Mouse (Mus musculus): ENCODE measurements around the gene 2410131K14Rik. TPM values are rescaled to one million over a fixed set of nuclear protein-coding genes. Genes with fewer than 3 reads are reported as not detected.

The 2410131K14Rik gene
- polyA plus RNA-seq, 1 experiment from 2014 or later = 12.9 TPM

Other genes starting within 250 kb of the 2410131K14Rik start
- gene Tesc, start 217.5 kb upstream of the 2410131K14Rik start, polyA plus RNA-seq (2015; fragmentation: Nextera tagmentation; extraction: Ambion mirVana) = 2.0 and 2.2 TPM in 2 replicates
- 29.0 and 30.1 TPM in 2 replicates for gene Fbxw8, start 89.8 kb upstream of the 2410131K14Rik start, polyA plus RNA-seq (2015; fragmentation: Nextera tagmentation; extraction: Ambion mirVana)
- gene Hrk, start 80.6 kb upstream of the 2410131K14Rik start, polyA plus RNA-seq (2015; fragmentation: Nextera tagmentation; extraction: Ambion mirVana) = 0.10 and 0.17 TPM in 2 replicates
- gene Rnft2, start 111 bp upstream of the 2410131K14Rik start, polyA plus RNA-seq (2015; fragmentation: Nextera tagmentation; extraction: Ambion mirVana) = 4.6 and 5.3 TPM in 2 replicates